Mouse (Mus musculus) left cerebral cortex, adult 6 months (tissue): ENCODE measurements around the gene Coq2. TPM values are rescaled to one million over a fixed set of nuclear protein-coding genes. Genes with fewer than 3 reads are reported as not detected.

ENCODE experiments used
- long read RNA-seq, 2 experiments: library from polyadenylated mRNA; unstranded; transcript quantifications; one replicate each; pipeline ENCODE4 v2.0.0; 2019 to 2020
- polyA plus RNA-seq: library from polyadenylated mRNA; unstranded; fragments of <200 nt; fragmentation: Nextera tagmentation; gene quantifications from 2 replicates; pipeline ENCODE4 v1.2.3, GENCODE M21; 2021

Coq2 gene
- polyA plus RNA-seq, result 25.0 and 156 TPM in 2 replicates
- long read RNA-seq, experiment 1, transcript Coq2-204 (6 exons, 1,043 nt), result minor isoform, 8 of 327 reads
- long read RNA-seq, experiment 1, transcript Coq2-201 (7 exons, 1,743 nt), result major isoform, 144 of 327 reads
- long read RNA-seq, experiment 1, partial matches to known transcripts, result 7 of 327 reads
- long read RNA-seq, experiment 1, other reads (novel, unspliced or antisense), result 168 of 327 reads
- long read RNA-seq, experiment 2, transcript Coq2-201 (7 exons, 1,743 nt), result major isoform, 9 of 45 reads
- long read RNA-seq, experiment 2, partial matches to known transcripts, result 11 of 45 reads
- long read RNA-seq, experiment 2, other reads (novel, unspliced or antisense), result 25 of 45 reads

DNA sequence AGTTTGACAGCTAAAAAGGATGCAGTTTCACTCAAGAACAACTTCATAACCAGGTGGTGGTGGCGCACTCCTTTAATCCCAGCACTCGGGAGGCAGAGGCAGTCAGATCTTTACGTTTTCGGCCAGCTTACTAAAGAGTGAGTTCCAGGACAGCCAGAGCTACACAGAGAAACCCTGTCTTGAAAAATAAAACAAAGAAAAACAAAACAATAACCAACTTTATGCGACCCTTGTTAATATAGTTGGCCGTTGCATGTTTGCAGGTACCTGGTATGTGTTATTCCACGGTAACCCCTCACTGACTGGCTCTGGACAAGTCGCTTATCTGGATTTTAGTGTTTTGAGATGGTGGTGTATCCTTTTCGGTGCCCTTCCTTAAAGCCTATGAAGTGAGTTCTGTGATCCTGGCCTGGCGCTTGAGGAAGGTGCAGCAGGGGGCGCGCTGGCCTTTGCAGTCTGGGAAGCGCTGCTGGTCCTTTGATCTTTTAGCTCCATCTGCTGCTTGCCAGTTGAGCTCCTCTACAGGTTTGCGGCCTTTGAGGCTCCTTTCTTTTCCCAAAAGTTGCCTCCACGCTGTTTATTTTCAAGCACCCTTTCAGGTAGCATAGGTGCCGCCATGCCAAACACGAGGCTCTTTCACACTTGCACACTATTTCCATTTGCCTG lies at the start of gene Coq2:
TSS of gene Coq2 (minus strand) at position 430 of the 666 bp plus-strand sequence.

DNA sequence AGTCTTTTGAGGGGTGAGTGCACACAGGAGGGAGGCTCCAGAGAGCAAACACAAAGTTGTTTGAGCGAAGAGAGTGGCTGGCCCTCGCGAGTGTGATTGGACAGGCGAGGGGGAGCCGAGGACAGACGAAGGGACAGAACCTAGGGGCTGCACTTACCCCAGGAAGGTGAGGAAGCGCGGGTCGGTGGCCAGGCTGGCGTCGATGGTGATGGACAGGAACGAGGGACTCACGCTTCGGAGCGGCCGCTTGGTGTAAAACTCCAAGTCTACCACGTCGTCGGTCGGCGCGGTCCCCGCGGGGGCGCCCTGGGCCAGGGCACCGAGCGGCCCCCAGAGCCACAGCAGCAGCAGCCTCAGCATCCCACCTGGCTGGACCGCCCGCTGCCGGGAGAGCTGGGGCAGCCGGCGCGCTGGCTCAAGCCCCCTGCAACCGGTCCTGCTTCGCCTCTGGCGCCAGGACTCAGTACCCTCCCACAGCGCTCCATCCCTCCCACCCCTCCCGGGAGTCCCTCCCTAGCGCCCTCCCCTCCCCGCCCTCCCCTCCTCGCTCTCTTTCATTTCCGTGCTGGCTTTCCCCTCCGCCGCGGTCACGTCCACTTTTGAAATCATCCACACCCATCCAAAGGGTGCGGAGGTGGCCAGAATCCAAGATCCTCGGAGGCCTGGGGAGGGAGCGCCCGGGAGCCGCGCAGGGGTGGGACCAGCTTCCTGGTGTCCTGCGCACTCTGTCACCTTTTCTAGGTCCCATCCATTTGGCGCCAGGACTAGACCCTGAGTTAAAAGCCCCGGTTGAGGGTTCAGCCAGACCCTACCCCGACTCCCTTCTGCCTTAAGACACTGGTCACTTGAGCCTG lies 44.5 kb upstream of the Coq2 start, which contains the start of gene Hpse:
TSS of gene Hpse (minus strand) at position 482 of the 854 bp plus-strand sequence.

Other genes starting within 250 kb of the Coq2 start
- gene Lin54, start 174.5 kb downstream of the Coq2 start, polyA plus RNA-seq, result 2.7 and 3.4 TPM in 2 replicates
- 128 and 174 TPM in 2 replicates for gene Cops4, start 156.8 kb downstream of the Coq2 start, polyA plus RNA-seq
- gene Plac8, start 102.9 kb downstream of the Coq2 start, polyA plus RNA-seq, result 0.16 TPM in 1 of 2 replicates, not detected in the other
- gene Hpse, start 44.6 kb upstream of the Coq2 start, polyA plus RNA-seq, result 0.59 and 0.69 TPM in 2 replicates
- gene Helq, start 123.5 kb upstream of the Coq2 start, polyA plus RNA-seq, result 3.1 and 4.1 TPM in 2 replicates
- gene Mrps18c, start 123.5 kb upstream of the Coq2 start, polyA plus RNA-seq, result 162 and 173 TPM in 2 replicates
- 4.4 and 5.2 TPM in 2 replicates for gene Abraxas1, start 145.8 kb upstream of the Coq2 start, polyA plus RNA-seq
- 3.1 and 4.4 TPM in 2 replicates for gene Gpat3, start 170.6 kb upstream of the Coq2 start, polyA plus RNA-seq